Mouse (Mus musculus) kidney, adult 2 months (tissue): Measurements from ENCODE around the gene B130006D01Rik.

Source experiments
- CTCF ChIP-seq: fragments of 200-500 bp; conservative IDR thresholded peaks from 2 replicates; pipeline ENCODE4 v1.5.1; 2011; ENCODE audit warnings: low read depth, mild to moderate bottlenecking, control low read depth, low read length, moderate library complexity, mixed read lengths; ENCODE audit not compliant: insufficient read depth, insufficient read length
- POLR2A ChIP-seq: fragments of 200-500 bp; IDR thresholded peaks from one replicate; pipeline ENCODE4 v1.6.1; 2011; ENCODE audit warnings: low read depth, low read length, control low read depth

DNA sequence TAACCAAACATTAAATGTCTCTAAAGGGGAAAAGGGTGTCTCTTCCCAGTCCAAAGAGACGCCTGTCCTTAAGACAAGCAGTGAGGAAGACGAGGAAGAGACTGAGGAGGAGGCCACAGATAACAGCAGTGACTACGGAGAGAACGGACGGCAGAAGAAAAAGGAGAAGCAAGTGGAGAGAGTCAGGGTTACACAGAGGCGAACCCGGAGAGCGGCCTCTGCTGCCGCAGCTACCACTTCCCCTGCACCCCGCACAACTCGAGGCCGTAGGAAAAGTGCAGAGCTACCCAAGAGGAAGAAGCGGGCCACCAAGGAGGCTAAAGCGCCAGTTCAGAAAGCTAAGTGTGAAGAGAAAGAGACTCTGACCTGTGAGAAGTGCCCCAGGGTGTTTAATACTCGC lies 26.2 kb downstream of the B130006D01Rik start:
- TF ChIP-seq POLR2A (no peak), CTCF (no peak)
